Mouse (Mus musculus): ENCODE results near the gene Fbxo39. TPM values are rescaled to one million over a fixed set of nuclear protein-coding genes. Genes with fewer than 3 reads are reported as not detected.
A peak's percentile ranks its signal among the peaks of the same experiment; 100 is the strongest.
"Not testable (repeated sequence)": the region's sequence is repeated elsewhere in the genome, so short reads cannot be mapped to it uniquely, and the experiment has no call there.

Fbxo39 gene
- polyA plus RNA-seq, 1 experiment from 2014 or later, result not detected

DNA sequence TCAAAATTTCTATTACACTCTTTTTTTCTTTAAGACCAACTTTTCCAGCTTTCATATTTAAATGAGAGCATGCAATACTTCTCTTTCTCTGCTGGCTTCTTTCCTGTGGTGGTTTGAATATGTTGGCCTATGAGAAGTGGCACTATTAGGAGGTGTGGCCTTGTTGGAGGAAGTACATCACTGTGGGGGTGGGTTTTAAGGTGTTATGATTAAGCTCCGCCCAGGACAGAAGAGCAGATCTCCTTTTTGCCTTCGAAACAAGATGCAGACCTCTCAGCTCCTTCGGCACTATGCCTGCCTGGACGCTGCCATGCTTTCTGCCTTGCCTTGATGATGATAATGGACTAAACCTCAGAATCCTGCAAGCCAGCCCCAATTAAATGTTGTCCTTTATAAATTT lies 11.5 kb downstream of the Fbxo39 start:
- no peak overlapping the region for H3K27ac ChIP-seq (ENCODE audit: low read length)
- H3K36me3 ChIP-seq (ENCODE audit: control insufficient read depth, insufficient read depth, low read length), result no peaks in the 10 kb centered on the region
- no peak overlapping the region for H3K9ac ChIP-seq (replicated peaks; ENCODE audit: low read depth, low read length)
- no peak overlapping the region for H3K4me3 ChIP-seq (ENCODE audit: low read depth, low read length)
- no peak for ATAC-seq (ENCODE audit: insufficient number of reproducible peaks, insufficient read depth, low FRiP score, low read depth)
- no peaks in the 10 kb centered on the region for H3K9me3 ChIP-seq (ENCODE audit: control insufficient read depth, low read depth, low read length)
- no peaks in the 10 kb centered on the region for H3K27me3 ChIP-seq (ENCODE audit: control insufficient read depth, insufficient read depth, low read length)
- no peak overlapping the region for H3K4me2 ChIP-seq (replicated peaks; ENCODE audit: low read depth, low read length)
- WGBS, result 85% methylated on average over 4 of the region's 4 CpGs
- no peaks in the 10 kb centered on the region for H3K4me1 ChIP-seq (ENCODE audit: control insufficient read depth, insufficient read depth, low read length)

DNA sequence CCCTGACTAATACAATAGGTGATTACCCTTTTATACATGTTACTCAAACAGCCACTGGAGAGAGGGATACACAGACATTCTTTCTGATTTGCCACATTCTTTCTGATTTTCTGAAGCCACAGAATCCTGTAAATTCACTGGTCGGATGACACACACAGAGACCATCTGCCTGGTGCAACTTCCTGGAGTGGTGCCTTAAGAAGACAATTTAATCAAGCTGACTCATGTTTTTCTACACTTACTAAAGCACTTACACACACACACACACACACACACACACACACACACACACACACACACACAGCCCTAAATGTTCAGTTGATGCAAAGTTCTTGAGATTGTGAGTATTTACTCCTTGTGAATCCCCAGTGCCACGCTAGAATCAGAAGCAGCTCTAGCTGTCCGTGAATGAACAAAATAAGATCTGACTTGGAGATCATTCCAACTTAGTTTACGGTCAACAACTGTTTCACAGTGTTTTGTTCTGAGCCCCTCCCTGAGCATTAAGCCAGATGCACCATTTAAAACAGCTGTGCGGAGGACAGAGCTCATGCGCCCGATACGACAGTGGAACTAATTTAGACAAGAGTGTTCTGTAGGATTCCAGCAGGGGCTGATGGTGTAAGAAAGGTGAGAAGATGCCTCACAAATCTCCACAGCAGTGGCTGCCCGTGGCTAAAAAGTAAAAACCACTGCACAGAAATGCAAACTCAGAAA lies 18.9 kb downstream of the Fbxo39 start:
- no peak overlapping the region for H3K4me3 ChIP-seq (ENCODE audit: low read depth, low read length)
- 81% methylated on average over 9 of the region's 9 CpGs for WGBS
- no peak overlapping the region for H3K27ac ChIP-seq (ENCODE audit: low read length)

DNA sequence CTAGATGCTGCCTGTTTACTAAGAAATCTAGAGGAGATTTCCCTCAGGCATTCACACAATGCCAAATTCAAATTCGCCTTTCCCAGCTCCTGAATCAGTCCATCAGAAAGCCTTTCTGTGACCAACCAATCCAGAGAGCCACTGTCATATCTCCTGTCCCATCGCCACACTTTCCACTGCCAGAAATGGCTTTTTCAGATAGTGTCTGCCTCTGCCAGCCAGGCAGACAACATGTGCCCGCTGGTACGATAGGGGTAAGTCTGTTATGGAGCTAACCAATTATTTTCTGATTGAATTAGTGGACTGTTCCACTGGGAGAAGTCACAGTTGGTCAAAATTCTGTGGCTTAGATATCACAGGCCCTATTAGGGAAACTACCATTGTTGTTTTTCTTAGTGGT lies 20.4 kb downstream of the Fbxo39 start:
- Histone ChIP-seq H3K27ac (ENCODE audit: low read length) (no peak overlapping the region), H3K4me2 (replicated peaks; ENCODE audit: low read depth, low read length) (no peak overlapping the region), H3K9ac (replicated peaks; ENCODE audit: low read depth, low read length) (no peak overlapping the region), H3K4me3 (ENCODE audit: low read depth, low read length) (no peak overlapping the region), H3K36me3 (ENCODE audit: control insufficient read depth, insufficient read depth, low read length) (no peaks in the 10 kb centered on the region), H3K4me1 (ENCODE audit: control insufficient read depth, insufficient read depth, low read length) (no peaks in the 10 kb centered on the region), H3K27me3 (ENCODE audit: control insufficient read depth, insufficient read depth, low read length) (no peaks in the 10 kb centered on the region), H3K9me3 (ENCODE audit: control insufficient read depth, low read depth, low read length) (no peaks in the 10 kb centered on the region)
- ATAC-seq (ENCODE audit: insufficient number of reproducible peaks, insufficient read depth, low FRiP score, low read depth), result no peak
- 83% methylated on average over 4 of the region's 4 CpGs for WGBS

More for the DNA sequence above, 18.9 kb downstream of the Fbxo39 start:
- H3K36me3 ChIP-seq (ENCODE audit: control insufficient read depth, insufficient read depth, low read length), result no peaks in the 10 kb centered on the region
- no peaks in the 10 kb centered on the region for H3K27me3 ChIP-seq (ENCODE audit: control insufficient read depth, insufficient read depth, low read length)
- no peak overlapping the region for H3K9ac ChIP-seq (replicated peaks; ENCODE audit: low read depth, low read length)
- ATAC-seq (ENCODE audit: insufficient number of reproducible peaks, insufficient read depth, low FRiP score, low read depth), result no peak
- no peak overlapping the region for H3K4me2 ChIP-seq (replicated peaks; ENCODE audit: low read depth, low read length)
- no peaks in the 10 kb centered on the region for H3K4me1 ChIP-seq (ENCODE audit: control insufficient read depth, insufficient read depth, low read length)
- H3K9me3 ChIP-seq (ENCODE audit: control insufficient read depth, low read depth, low read length), result no peaks in the 10 kb centered on the region

DNA sequence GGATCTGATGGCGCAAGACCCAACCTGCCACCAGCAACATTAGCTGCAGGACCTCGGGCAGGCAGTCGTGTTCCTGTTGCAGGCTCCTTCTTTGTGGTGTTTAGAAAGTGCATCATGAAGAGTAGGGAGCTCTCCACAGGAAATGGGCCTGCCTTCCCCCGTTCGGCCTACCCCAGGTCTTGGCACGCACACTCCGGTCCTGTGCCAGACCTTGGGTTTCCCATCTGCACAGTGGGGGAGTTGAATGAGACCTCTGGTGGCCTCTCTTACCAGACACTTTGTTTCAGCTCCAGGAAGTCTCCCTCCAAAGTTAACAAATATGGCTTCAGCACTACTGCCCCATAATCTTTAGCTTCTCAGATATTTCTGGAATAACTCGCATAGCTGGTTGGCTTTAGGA lies 22.5 kb downstream of the Fbxo39 start:
- no peak overlapping the region for H3K4me2 ChIP-seq (replicated peaks; ENCODE audit: low read depth, low read length)
- H3K4me1 ChIP-seq (ENCODE audit: control insufficient read depth, insufficient read depth, low read length), result no peaks in the 10 kb centered on the region
- H3K4me3 ChIP-seq (ENCODE audit: low read depth, low read length), result no peak overlapping the region
- H3K9me3 ChIP-seq (ENCODE audit: control insufficient read depth, low read depth, low read length), result no peaks in the 10 kb centered on the region
- no peak for ATAC-seq (ENCODE audit: insufficient number of reproducible peaks, insufficient read depth, low FRiP score, low read depth)
- WGBS, result 73% methylated on average over 8 of the region's 8 CpGs
- H3K36me3 ChIP-seq (ENCODE audit: control insufficient read depth, insufficient read depth, low read length), result no peaks in the 10 kb centered on the region
- H3K27me3 ChIP-seq (ENCODE audit: control insufficient read depth, insufficient read depth, low read length), result no peaks in the 10 kb centered on the region
- no peak overlapping the region for H3K9ac ChIP-seq (replicated peaks; ENCODE audit: low read depth, low read length)
- no peak overlapping the region for H3K27ac ChIP-seq (ENCODE audit: low read length)

DNA sequence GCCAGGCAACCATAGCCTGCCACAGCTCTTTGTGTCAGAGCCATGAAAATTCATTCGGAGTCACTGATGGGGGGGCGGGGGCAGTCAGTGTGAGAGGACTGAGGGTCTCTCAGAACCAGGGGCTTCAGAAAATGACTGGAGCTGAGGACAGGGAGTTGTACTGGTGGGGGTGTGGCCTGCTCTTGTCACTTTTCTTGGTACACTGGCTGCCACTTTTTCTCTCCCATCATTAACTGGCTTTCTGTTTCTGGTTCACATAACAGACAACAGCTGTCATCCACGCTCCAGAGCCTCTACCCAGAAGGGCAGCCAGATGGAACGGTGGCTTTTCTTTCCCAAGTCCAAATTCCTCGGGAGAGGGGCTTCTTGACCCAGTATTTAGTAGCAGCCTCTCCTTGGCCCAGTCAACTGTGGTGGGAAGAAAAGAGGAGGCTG lies 24.2 kb downstream of the Fbxo39 start:
- no peaks in the 10 kb centered on the region for H3K9me3 ChIP-seq (ENCODE audit: control insufficient read depth, low read depth, low read length)
- no peak overlapping the region for H3K4me2 ChIP-seq (replicated peaks; ENCODE audit: low read depth, low read length)
- H3K27me3 ChIP-seq (ENCODE audit: control insufficient read depth, insufficient read depth, low read length), result no peaks in the 10 kb centered on the region
- H3K4me3 ChIP-seq (ENCODE audit: low read depth, low read length), result no peak overlapping the region
- H3K9ac ChIP-seq (replicated peaks; ENCODE audit: low read depth, low read length), result no peak overlapping the region
- ATAC-seq (ENCODE audit: insufficient number of reproducible peaks, insufficient read depth, low FRiP score, low read depth), result no peak
- no peak overlapping the region for H3K27ac ChIP-seq (ENCODE audit: low read length)
- H3K36me3 ChIP-seq (ENCODE audit: control insufficient read depth, insufficient read depth, low read length), result no peaks in the 10 kb centered on the region
- H3K4me1 ChIP-seq (ENCODE audit: control insufficient read depth, insufficient read depth, low read length), result no peaks in the 10 kb centered on the region
- WGBS, result 60% methylated on average over 5 of the region's 5 CpGs

DNA sequence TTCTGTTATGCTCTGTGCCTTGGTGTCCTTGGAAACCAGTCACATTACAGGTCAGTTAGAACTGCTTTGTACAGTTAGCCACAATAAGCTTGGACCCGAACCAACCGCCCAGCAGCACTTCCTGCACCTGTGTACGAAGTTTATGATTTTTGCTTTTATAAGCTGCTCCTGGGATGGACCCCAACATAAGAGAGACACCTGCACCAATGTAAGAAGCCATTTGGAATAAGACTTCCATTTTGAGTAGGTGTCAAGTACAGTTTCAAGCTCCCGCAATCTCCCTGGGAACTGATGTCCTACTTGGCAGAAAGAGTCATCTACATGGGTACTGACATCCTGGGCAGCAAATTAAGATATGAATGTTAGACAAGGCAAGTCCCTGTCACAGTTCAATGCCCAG lies 25.5 kb downstream of the Fbxo39 start:
- H3K4me1 ChIP-seq (ENCODE audit: control insufficient read depth, insufficient read depth, low read length), result no peaks in the 10 kb centered on the region
- no peaks in the 10 kb centered on the region for H3K27me3 ChIP-seq (ENCODE audit: control insufficient read depth, insufficient read depth, low read length)
- no peak overlapping the region for H3K4me3 ChIP-seq (ENCODE audit: low read depth, low read length)
- H3K27ac ChIP-seq (ENCODE audit: low read length), result no peak overlapping the region
- WGBS, result 87% methylated on average over 4 of the region's 4 CpGs
- H3K36me3 ChIP-seq (ENCODE audit: control insufficient read depth, insufficient read depth, low read length), result no peaks in the 10 kb centered on the region
- no peak overlapping the region for H3K4me2 ChIP-seq (replicated peaks; ENCODE audit: low read depth, low read length)
- H3K9me3 ChIP-seq (ENCODE audit: control insufficient read depth, low read depth, low read length), result no peaks in the 10 kb centered on the region
- no peak for ATAC-seq (ENCODE audit: insufficient number of reproducible peaks, insufficient read depth, low FRiP score, low read depth)
- H3K9ac ChIP-seq (replicated peaks; ENCODE audit: low read depth, low read length), result no peak overlapping the region

DNA sequence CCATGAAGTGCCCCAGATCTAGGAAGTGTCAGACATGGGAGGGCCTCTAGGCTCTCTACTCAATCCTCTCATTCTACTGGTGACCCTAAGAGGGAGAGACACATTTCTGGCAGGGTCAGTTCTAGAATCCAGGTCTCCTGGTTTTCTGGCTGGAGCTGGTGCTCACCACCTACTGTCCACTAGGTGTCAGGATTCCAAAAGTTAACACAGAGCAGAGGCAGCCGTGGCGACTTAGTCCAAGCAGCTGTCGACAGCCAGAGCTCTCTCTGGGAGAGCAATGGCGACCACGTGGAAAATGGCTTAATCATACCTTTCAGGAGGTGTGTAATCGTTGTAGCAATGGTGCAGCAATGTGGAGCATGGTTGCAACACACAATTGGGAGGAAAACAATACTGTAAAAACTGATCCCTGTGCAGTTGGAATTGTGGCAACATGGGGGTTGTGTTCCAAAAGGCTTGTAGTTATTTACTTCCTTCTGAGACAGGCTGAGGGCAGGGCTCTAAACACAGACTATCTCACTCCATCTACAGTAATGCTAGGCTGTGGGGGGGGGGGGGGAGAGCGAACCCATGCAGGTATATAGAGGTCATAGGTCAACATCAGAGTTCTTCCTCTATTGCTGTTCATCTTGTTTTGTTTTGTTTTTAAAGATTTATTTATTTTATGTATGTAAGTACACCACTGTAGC lies 28.4 kb downstream of the Fbxo39 start:
- H3K27me3 ChIP-seq (ENCODE audit: control insufficient read depth, insufficient read depth, low read length), result no peaks in the 10 kb centered on the region
- H3K27ac ChIP-seq (ENCODE audit: low read length), result no peak overlapping the region
- H3K36me3 ChIP-seq (ENCODE audit: control insufficient read depth, insufficient read depth, low read length), result no peaks in the 10 kb centered on the region
- no peak overlapping the region for H3K4me2 ChIP-seq (replicated peaks; ENCODE audit: low read depth, low read length)
- H3K9me3 ChIP-seq (ENCODE audit: control insufficient read depth, low read depth, low read length), result no peaks in the 10 kb centered on the region
- no peaks in the 10 kb centered on the region for H3K4me1 ChIP-seq (ENCODE audit: control insufficient read depth, insufficient read depth, low read length)
- H3K9ac ChIP-seq (replicated peaks; ENCODE audit: low read depth, low read length), result no peak overlapping the region
- WGBS, result 5% methylated on average over 7 of the region's 7 CpGs
- no peak overlapping the region for H3K4me3 ChIP-seq (ENCODE audit: low read depth, low read length)
- peak; percentile 75; the same call in 1 of the 2 replicates for ATAC-seq (ENCODE audit: insufficient number of reproducible peaks, insufficient read depth, low FRiP score, low read depth)

DNA sequence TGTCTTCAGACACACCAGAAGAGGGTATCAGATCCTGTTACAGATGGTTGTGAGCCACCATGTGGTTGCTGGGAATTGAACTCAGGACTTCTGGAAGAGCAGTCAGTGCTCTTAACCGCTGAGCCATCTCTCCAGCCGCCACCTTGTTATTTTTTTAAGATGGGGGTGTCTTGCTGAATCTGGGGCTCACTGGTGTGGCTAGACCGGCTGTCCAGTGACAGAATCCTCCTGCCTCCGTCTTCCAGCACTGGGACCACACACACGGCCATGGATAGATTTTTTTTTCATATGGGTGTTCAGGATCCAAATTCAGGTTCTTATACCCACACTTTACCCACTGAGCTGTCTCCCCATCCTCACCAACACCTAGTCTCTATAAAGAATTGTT lies 29.0 kb downstream of the Fbxo39 start:
- H3K36me3 ChIP-seq (ENCODE audit: control insufficient read depth, insufficient read depth, low read length); H3K9me3 ChIP-seq (ENCODE audit: control insufficient read depth, low read depth, low read length); H3K4me1 ChIP-seq (ENCODE audit: control insufficient read depth, insufficient read depth, low read length); H3K27ac ChIP-seq (ENCODE audit: low read length); ATAC-seq (ENCODE audit: insufficient number of reproducible peaks, insufficient read depth, low FRiP score, low read depth); H3K4me3 ChIP-seq (ENCODE audit: low read depth, low read length); H3K9ac ChIP-seq (replicated peaks; ENCODE audit: low read depth, low read length); H3K4me2 ChIP-seq (replicated peaks; ENCODE audit: low read depth, low read length); H3K27me3 ChIP-seq (ENCODE audit: control insufficient read depth, insufficient read depth, low read length): not testable (repeated sequence)
- 89% methylated on average over 5 of the region's 5 CpGs for WGBS

Data from stomach, embryonic 14.5 days (tissue).